Mouse (Mus musculus): Measurements from ENCODE around the gene Mxd1. TPM values are rescaled to one million over a fixed set of nuclear protein-coding genes. Genes with fewer than 3 reads are reported as not detected.

Gene Mxd1
- 4.6 and 5.9 TPM in 2 replicates for polyA plus RNA-seq (2015; fragmentation: Nextera tagmentation; extraction: Ambion mirVana)

DNA sequence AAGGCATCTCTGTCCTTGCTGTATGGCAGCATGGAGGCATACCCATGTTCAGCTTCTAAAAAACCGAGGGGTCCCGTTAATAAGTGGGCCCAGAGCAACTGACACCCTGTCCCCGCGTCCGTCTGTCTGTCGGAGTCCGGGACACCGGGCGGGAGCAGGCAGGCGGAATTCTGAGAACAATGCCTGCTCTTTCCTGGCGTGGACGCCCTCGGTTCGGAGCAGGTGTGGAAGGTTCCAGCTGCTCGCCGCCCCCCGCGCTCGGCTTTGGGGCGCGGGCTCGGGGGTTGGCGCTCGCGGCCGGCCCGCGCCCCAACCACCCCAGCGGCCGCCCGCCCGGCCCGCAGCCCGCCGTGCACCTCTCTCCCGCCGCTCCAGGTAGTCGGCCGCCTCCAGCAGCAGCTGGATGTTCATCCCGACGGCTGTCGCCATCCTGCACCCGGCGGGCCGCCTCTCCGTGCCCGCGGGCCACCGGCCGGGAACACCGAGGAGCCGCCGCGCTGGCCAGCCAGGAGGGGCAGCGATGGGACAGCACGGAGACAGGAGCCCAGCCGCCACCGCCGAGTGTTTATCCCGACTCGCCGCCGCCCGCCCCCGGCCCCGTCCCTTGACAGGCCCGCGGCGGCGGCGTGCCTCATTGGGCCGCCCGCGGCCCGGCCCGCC, at the start of gene Mxd1:
Mxd1 (minus strand) TSS at position 582 of the 660 bp plus-strand sequence.

DNA sequence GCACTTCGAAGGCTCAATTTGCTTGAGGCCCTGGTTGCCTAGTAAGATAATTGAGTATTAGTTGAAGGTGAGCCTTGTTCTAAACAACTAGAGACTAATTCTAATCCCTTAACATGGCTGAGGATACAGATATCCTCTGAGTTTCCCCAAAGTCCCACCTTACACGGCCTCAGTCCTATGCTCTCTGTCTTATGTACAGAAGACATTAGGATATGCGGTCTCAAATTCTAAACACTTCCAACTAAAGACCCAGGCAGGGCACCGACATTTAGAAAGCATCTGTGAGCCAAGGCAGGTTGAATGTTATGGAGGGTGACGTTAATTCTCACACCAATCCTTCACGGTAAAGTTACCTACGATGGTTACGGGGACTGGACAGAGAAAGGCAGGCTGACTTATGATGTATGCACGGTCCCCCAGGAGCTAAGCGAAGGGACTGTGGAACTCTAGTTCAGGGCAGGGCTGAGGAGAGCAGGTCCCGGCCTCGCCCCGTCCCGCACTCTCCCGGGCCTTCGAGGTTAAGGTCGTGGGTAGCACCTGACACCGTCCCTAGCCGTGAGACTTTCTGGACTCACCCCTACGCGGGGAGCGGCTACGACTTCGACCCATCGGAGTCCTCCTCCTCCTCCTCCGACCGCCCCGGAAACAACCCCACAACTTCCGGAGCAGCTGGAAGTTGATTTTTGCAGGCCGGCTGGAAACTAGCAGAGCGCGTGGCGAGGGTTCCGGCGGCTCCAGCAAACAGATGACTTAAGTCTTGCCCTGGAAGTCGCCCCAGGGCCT, 15.1 kb upstream of the Mxd1 start, which contains the start of gene Snrnp27:
Snrnp27 (minus strand) TSS at position 651 of the 783 bp plus-strand sequence.

DNA sequence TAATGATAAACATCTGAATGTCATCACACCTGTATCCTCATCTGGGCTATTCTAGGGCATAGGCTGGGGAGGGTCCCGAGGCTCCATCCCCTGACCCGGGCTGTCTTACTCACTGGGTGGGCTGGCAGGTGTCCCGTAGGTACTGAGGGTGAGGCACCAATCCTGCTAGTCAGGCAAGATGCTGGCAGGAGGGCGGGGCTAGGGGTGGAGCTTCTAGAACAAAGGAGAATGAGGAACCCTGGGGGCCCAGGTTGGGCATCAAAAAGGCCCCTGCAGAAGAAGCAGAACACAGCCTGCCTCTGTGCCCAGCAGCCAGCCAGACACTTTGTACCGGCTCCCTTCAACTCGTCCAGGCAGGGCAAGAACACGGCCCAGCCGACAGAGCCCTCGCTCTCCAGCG, 41.0 kb downstream of the Mxd1 start, which contains the start of gene Asprv1:
Asprv1 (plus strand) TSS at position 219 of the 400 bp plus-strand sequence.

Other genes with a start within 250 kb of the Mxd1 start
- gene Gm44790, start 242.5 kb downstream of the Mxd1 start, polyA plus RNA-seq (2015; fragmentation: Nextera tagmentation; extraction: Ambion mirVana), result 0.40 TPM in 1 of 2 replicates, not detected in the other
- 19.8 and 20.8 TPM in 2 replicates for gene C87436, start 230.8 kb downstream of the Mxd1 start, polyA plus RNA-seq (2015; fragmentation: Nextera tagmentation; extraction: Ambion mirVana)
- gene Pcbp1, start 142.8 kb downstream of the Mxd1 start, polyA plus RNA-seq (2015; fragmentation: Nextera tagmentation; extraction: Ambion mirVana), result 309 and 363 TPM in 2 replicates
- 0.73 and 1.9 TPM in 2 replicates for gene Asprv1, start 41.0 kb downstream of the Mxd1 start, polyA plus RNA-seq (2015; fragmentation: Nextera tagmentation; extraction: Ambion mirVana)
- 107 and 125 TPM in 2 replicates for gene Snrnp27, start 15.4 kb upstream of the Mxd1 start, polyA plus RNA-seq (2015; fragmentation: Nextera tagmentation; extraction: Ambion mirVana)
- gene Gmcl1, start 64.2 kb upstream of the Mxd1 start, polyA plus RNA-seq (2015; fragmentation: Nextera tagmentation; extraction: Ambion mirVana), result 11.6 and 12.1 TPM in 2 replicates
- 62.0 and 66.1 TPM in 2 replicates for gene Anxa4, start 124.4 kb upstream of the Mxd1 start, polyA plus RNA-seq (2015; fragmentation: Nextera tagmentation; extraction: Ambion mirVana)
- 10.3 and 14.0 TPM in 2 replicates for gene Aak1, start 180.4 kb upstream of the Mxd1 start, polyA plus RNA-seq (2015; fragmentation: Nextera tagmentation; extraction: Ambion mirVana)